Mouse (Mus musculus): Measurements from ENCODE around the gene Acox2. TPM values are rescaled to one million over a fixed set of nuclear protein-coding genes. Genes with fewer than 3 reads are reported as not detected.

Acox2 gene
- polyA plus RNA-seq, 1 experiment from 2014 or later: 1.4 TPM

GRCm38 (mm10) chr14:8218730-8219380, 40.3 kb downstream of the Acox2 start:
- Histone ChIP-seq H3K4me3 (ENCODE audit: low read length) (no peak overlapping the region), H3K9me3 (ENCODE audit: control insufficient read depth, low read length) (no peaks in the 10 kb centered on the region), H3K36me3 (ENCODE audit: control insufficient read depth, insufficient read depth, low read length) (0 out of 2 replicates have a peak, but pooled peaks cover 6% of the 10 kb centered on the region), H3K27ac (ENCODE audit: low read length) (no peak overlapping the region), H3K4me2 (ENCODE audit: low read depth, low read length) (no peak overlapping the region), H3K9ac (ENCODE audit: low read depth, low read length) (no peak overlapping the region), H3K4me1 (ENCODE audit: control insufficient read depth, insufficient read depth, low read length) (peaks cover 11% of the 10 kb centered on the region), H3K27me3 (replicated peaks; ENCODE audit: control insufficient read depth, insufficient read depth, low read length) (no peaks in the 10 kb centered on the region)
- no peak for ATAC-seq
- WGBS: 59% methylated on average over 10 of the region's 10 CpGs

- Histone ChIP-seq H3K36me3 (ENCODE audit: control insufficient read depth, insufficient read depth, low read length) (0 out of 2 replicates have a peak, but pooled peaks cover 6% of the 10 kb centered on the region), H3K4me2 (ENCODE audit: low read depth, low read length) (no peak overlapping the region)
These were observed 40.9 kb downstream of the Acox2 start for GRCm38 (mm10) chr14:8218238-8218637.

GRCm38 (mm10) chr14:8216100-8216499, 43.1 kb downstream of the Acox2 start:
- H3K9ac ChIP-seq (ENCODE audit: low read depth, low read length): no peak overlapping the region
- H3K4me1 ChIP-seq (ENCODE audit: control insufficient read depth, insufficient read depth, low read length): peaks cover 11% of the 10 kb centered on the region
- no peak overlapping the region for H3K4me3 ChIP-seq (ENCODE audit: low read length)
- WGBS: 61% methylated on average over 5 of the region's 5 CpGs
- H3K4me2 ChIP-seq (ENCODE audit: low read depth, low read length): peak overlapping the region; percentile 89
- H3K9me3 ChIP-seq (ENCODE audit: control insufficient read depth, low read length): no peaks in the 10 kb centered on the region
- H3K27ac ChIP-seq (ENCODE audit: low read length): peak overlapping the region; percentile 50
- no peaks in the 10 kb centered on the region for H3K36me3 ChIP-seq (ENCODE audit: control insufficient read depth, insufficient read depth, low read length)
- ATAC-seq: peak; percentile 31
- H3K27me3 ChIP-seq (replicated peaks; ENCODE audit: control insufficient read depth, insufficient read depth, low read length): no peaks in the 10 kb centered on the region

More at GRCm38 (mm10) chr14:8218238-8218637, 40.9 kb downstream of the Acox2 start:
- H3K9ac ChIP-seq (ENCODE audit: low read depth, low read length): no peak overlapping the region
- ATAC-seq: no peak
- H3K4me1 ChIP-seq (ENCODE audit: control insufficient read depth, insufficient read depth, low read length): peaks cover 11% of the 10 kb centered on the region
- 70% methylated on average over 7 of the region's 7 CpGs for WGBS
- H3K27ac ChIP-seq (ENCODE audit: low read length): no peak overlapping the region
- H3K27me3 ChIP-seq (replicated peaks; ENCODE audit: control insufficient read depth, insufficient read depth, low read length): no peaks in the 10 kb centered on the region
- H3K4me3 ChIP-seq (ENCODE audit: low read length): no peak overlapping the region
- no peaks in the 10 kb centered on the region for H3K9me3 ChIP-seq (ENCODE audit: control insufficient read depth, low read length)

- peak overlapping the region; percentile 65 for H3K4me3 ChIP-seq (ENCODE audit: low read length)
- ATAC-seq: no peak
- H3K9me3 ChIP-seq (ENCODE audit: control insufficient read depth, low read length): no peaks in the 10 kb centered on the region
- H3K36me3 ChIP-seq (ENCODE audit: control insufficient read depth, insufficient read depth, low read length): no peaks in the 10 kb centered on the region
- H3K27ac ChIP-seq (ENCODE audit: low read length): no peak overlapping the region
- no peak overlapping the region for H3K9ac ChIP-seq (ENCODE audit: low read depth, low read length)
- peaks cover 11% of the 10 kb centered on the region for H3K4me1 ChIP-seq (ENCODE audit: control insufficient read depth, insufficient read depth, low read length)
- peak overlapping the region; percentile 89 for H3K4me2 ChIP-seq (ENCODE audit: low read depth, low read length)
- no peaks in the 10 kb centered on the region for H3K27me3 ChIP-seq (replicated peaks; ENCODE audit: control insufficient read depth, insufficient read depth, low read length)
- 27% methylated on average over 21 of the region's 21 CpGs for WGBS
These were observed 43.9 kb downstream of the Acox2 start for GRCm38 (mm10) chr14:8215208-8215778.

- Histone ChIP-seq H3K4me1 (ENCODE audit: control insufficient read depth, insufficient read depth, low read length) (peaks cover 11% of the 10 kb centered on the region), H3K4me2 (ENCODE audit: low read depth, low read length) (peak overlapping the region; percentile 89), H3K36me3 (ENCODE audit: control insufficient read depth, insufficient read depth, low read length) (no peaks in the 10 kb centered on the region), H3K9me3 (ENCODE audit: control insufficient read depth, low read length) (no peaks in the 10 kb centered on the region), H3K9ac (ENCODE audit: low read depth, low read length) (peak overlapping the region; percentile 96), H3K27me3 (replicated peaks; ENCODE audit: control insufficient read depth, insufficient read depth, low read length) (no peaks in the 10 kb centered on the region), H3K4me3 (ENCODE audit: low read length) (peak overlapping the region; percentile 65), H3K27ac (ENCODE audit: low read length) (peak overlapping the region; percentile 97)
- ATAC-seq: peak; percentile 82
- WGBS: 2% methylated on average over 62 of the region's 63 CpGs
These were observed 44.6 kb downstream of the Acox2 start for GRCm38 (mm10) chr14:8214299-8215207.

- peak; percentile 95 for ATAC-seq
- peak within 1 kb of the TSS; percentile 96 for H3K9ac ChIP-seq (ENCODE audit: low read depth, low read length)
- H3K4me1 ChIP-seq (ENCODE audit: control insufficient read depth, insufficient read depth, low read length): peaks cover 11% of the 10 kb centered on the region
- no peaks in the 10 kb centered on the region for H3K27me3 ChIP-seq (replicated peaks; ENCODE audit: control insufficient read depth, insufficient read depth, low read length)
- H3K36me3 ChIP-seq (ENCODE audit: control insufficient read depth, insufficient read depth, low read length): no peaks in the 10 kb centered on the region
- H3K4me2 ChIP-seq (ENCODE audit: low read depth, low read length): peak within 1 kb of the TSS; percentile 89
- peak within 1 kb of the TSS; percentile 97 for H3K27ac ChIP-seq (ENCODE audit: low read length)
- no peaks in the 10 kb centered on the region for H3K9me3 ChIP-seq (ENCODE audit: control insufficient read depth, low read length)
- WGBS: under 1% methylated on average over 26 of the region's 49 CpGs
- peak within 1 kb of the TSS; percentile 65 for H3K4me3 ChIP-seq (ENCODE audit: low read length)
These were observed 45.3 kb downstream of the Acox2 start, which contains the start of gene Kctd6 for GRCm38 (mm10) chr14:8213803-8214224. Gene Kctd6 (plus strand): TSS chr14:8214140.

GRCm38 (mm10) chr14:8212996-8213395, 46.2 kb downstream of the Acox2 start:
- H3K27me3 ChIP-seq (replicated peaks; ENCODE audit: control insufficient read depth, insufficient read depth, low read length): no peaks in the 10 kb centered on the region
- H3K9ac ChIP-seq (ENCODE audit: low read depth, low read length): no peak overlapping the region
- H3K4me3 ChIP-seq (ENCODE audit: low read length): no peak overlapping the region
- peaks cover 11% of the 10 kb centered on the region for H3K4me1 ChIP-seq (ENCODE audit: control insufficient read depth, insufficient read depth, low read length)
- no peaks in the 10 kb centered on the region for H3K36me3 ChIP-seq (ENCODE audit: control insufficient read depth, insufficient read depth, low read length)
- WGBS: 80% methylated on average over 2 of the region's 2 CpGs
- no peak overlapping the region for H3K27ac ChIP-seq (ENCODE audit: low read length)
- H3K4me2 ChIP-seq (ENCODE audit: low read depth, low read length): no peak overlapping the region
- no peaks in the 10 kb centered on the region for H3K9me3 ChIP-seq (ENCODE audit: control insufficient read depth, low read length)
- no peak for ATAC-seq

GRCm38 (mm10) chr14:8209896-8210295, 49.3 kb downstream of the Acox2 start:
- no peaks in the 10 kb centered on the region for H3K27me3 ChIP-seq (replicated peaks; ENCODE audit: control insufficient read depth, insufficient read depth, low read length)
- H3K4me1 ChIP-seq (ENCODE audit: control insufficient read depth, insufficient read depth, low read length): peaks cover 4% of the 10 kb centered on the region; the same call in 1 of the 2 replicates
- no peaks in the 10 kb centered on the region for H3K9me3 ChIP-seq (ENCODE audit: control insufficient read depth, low read length)
- H3K4me2 ChIP-seq (ENCODE audit: low read depth, low read length): no peak overlapping the region
- no peak for ATAC-seq
- H3K27ac ChIP-seq (ENCODE audit: low read length): no peak overlapping the region
- no peak overlapping the region for H3K9ac ChIP-seq (ENCODE audit: low read depth, low read length)
- H3K36me3 ChIP-seq (ENCODE audit: control insufficient read depth, insufficient read depth, low read length): no peaks in the 10 kb centered on the region
- no peak overlapping the region for H3K4me3 ChIP-seq (ENCODE audit: low read length)
- WGBS: 88% methylated on average over 2 of the region's 2 CpGs

- H3K27me3 ChIP-seq (replicated peaks; ENCODE audit: control insufficient read depth, insufficient read depth, low read length): no peaks in the 10 kb centered on the region
- no peak overlapping the region for H3K4me3 ChIP-seq (ENCODE audit: low read length)
- no peaks in the 10 kb centered on the region for H3K9me3 ChIP-seq (ENCODE audit: control insufficient read depth, low read length)
- no peak overlapping the region for H3K27ac ChIP-seq (ENCODE audit: low read length)
- no peaks in the 10 kb centered on the region for H3K36me3 ChIP-seq (ENCODE audit: control insufficient read depth, insufficient read depth, low read length)
- no peak overlapping the region for H3K4me2 ChIP-seq (ENCODE audit: low read depth, low read length)
- no peaks in the 10 kb centered on the region for H3K4me1 ChIP-seq (ENCODE audit: control insufficient read depth, insufficient read depth, low read length)
- no peak for ATAC-seq
- WGBS: 66% methylated on average over 3 of the region's 3 CpGs
- no peak overlapping the region for H3K9ac ChIP-seq (ENCODE audit: low read depth, low read length)
These were observed 50.3 kb downstream of the Acox2 start for GRCm38 (mm10) chr14:8208876-8209275.

Measured in intestine, embryonic 16.5 days (tissue).